Mouse (Mus musculus): ENCODE results near the gene P2ry2. TPM values are rescaled to one million over a fixed set of nuclear protein-coding genes. Genes with fewer than 3 reads are reported as not detected.

Gene P2ry2
- polyA plus RNA-seq, 1 experiment from 2014 or later = 1.5 TPM

GRCm38 (mm10) chr7:100950481-100951010, 62.1 kb downstream of the P2ry2 start:
- Histone ChIP-seq H3K27me3 (no peaks in the 10 kb centered on the region), H3K36me3 (no peaks in the 10 kb centered on the region), H3K27ac (replicated peaks) (peak overlapping the region; percentile 33; the same call in 1 of the 2 replicates), H3K4me2 (no peak overlapping the region), H3K9me3 (no peaks in the 10 kb centered on the region), H3K4me1 (replicated peaks) (no peaks in the 10 kb centered on the region; the same call in none of the 2 replicates), H3K9ac (no peak overlapping the region), H3K4me3 (no peak overlapping the region)
- ATAC-seq (ENCODE audit: low read depth) = no peak
- WGBS = 73% methylated on average over 12 of the region's 12 CpGs

GRCm38 (mm10) chr7:100950031-100950430, 62.6 kb downstream of the P2ry2 start:
- no peaks in the 10 kb centered on the region for H3K9me3 ChIP-seq
- no peaks in the 10 kb centered on the region; the same call in none of the 2 replicates for H3K4me1 ChIP-seq (replicated peaks)
- ATAC-seq (ENCODE audit: low read depth) = no peak
- H3K4me3 ChIP-seq = no peak overlapping the region
- H3K27me3 ChIP-seq = no peaks in the 10 kb centered on the region
- H3K9ac ChIP-seq = no peak overlapping the region
- 64% methylated on average over 5 of the region's 5 CpGs for WGBS
- H3K36me3 ChIP-seq = no peaks in the 10 kb centered on the region
- no peak overlapping the region for H3K4me2 ChIP-seq
- peak overlapping the region; percentile 46 for H3K27ac ChIP-seq (replicated peaks)

Other genes with a start within 250 kb of the P2ry2 start
- gene Relt, start 149.4 kb downstream of the P2ry2 start, polyA plus RNA-seq (2015; fragmentation: Nextera tagmentation; extraction: Ambion mirVana) = 3.7 and 4.6 TPM in 2 replicates
- gene Arhgef17, start 80.8 kb downstream of the P2ry2 start, polyA plus RNA-seq (2015; fragmentation: Nextera tagmentation; extraction: Ambion mirVana) = 6.7 and 7.0 TPM in 2 replicates
- 3.6 and 3.9 TPM in 2 replicates for gene P2ry6, start 38.2 kb downstream of the P2ry2 start, polyA plus RNA-seq (2015; fragmentation: Nextera tagmentation; extraction: Ambion mirVana)
- gene Fchsd2, start 80.0 kb upstream of the P2ry2 start, polyA plus RNA-seq (2015; fragmentation: Nextera tagmentation; extraction: Ambion mirVana) = 36.8 and 37.3 TPM in 2 replicates

All from neural tube, embryonic 13.5 days (tissue).